Mouse (Mus musculus) limb, embryonic 14.5 days (tissue): ENCODE measurements around the gene Pdcd4. TPM values are rescaled to one million over a fixed set of nuclear protein-coding genes. Genes with fewer than 3 reads are reported as not detected.
"Not testable (repeated sequence)": the region's sequence is repeated elsewhere in the genome, so short reads cannot be mapped to it uniquely, and the experiment has no call there.

Source experiments
- ATAC-seq: fragments of 200-750 bp; cut with Nextera tagmentation; 2 replicates; pipeline ENCODE4 v1.8.0; 2017; ENCODE audit warnings: low read depth, moderate number of reproducible peaks, moderate TSS enrichment; ENCODE audit not compliant: low FRiP score
- DNase-seq: peaks from one replicate; pipeline ENCODE4 v3.0.0-alpha.2; 2015; ENCODE audit warnings: low spot score
- H3K27ac ChIP-seq: fragments of 300-500 bp; sonication (generic); replicated peaks from 2 replicates; pipeline ENCODE4 v1.5.1; 2014; ENCODE audit warnings: low read depth, mild to moderate bottlenecking, low read length, moderate library complexity, mixed read lengths
- H3K27me3 ChIP-seq: fragments of 300-500 bp; sonication (generic); 2 replicates; pipeline ENCODE4 v1.6.1; 2014; ENCODE audit warnings: low read length, mixed read lengths; ENCODE audit not compliant: control insufficient read depth, insufficient read depth
- H3K36me3 ChIP-seq: fragments of 300-500 bp; sonication (generic); 2 replicates; pipeline ENCODE4 v1.6.1; 2014; ENCODE audit warnings: mild to moderate bottlenecking, low read length, moderate library complexity, mixed read lengths; ENCODE audit not compliant: control insufficient read depth, insufficient read depth
- H3K4me1 ChIP-seq: fragments of 300-500 bp; sonication (generic); 2 replicates; pipeline ENCODE4 v1.6.1; 2014; ENCODE audit warnings: antibody characterized with exemption, low read length, mixed read lengths; ENCODE audit not compliant: control insufficient read depth, insufficient read depth
- H3K4me2 ChIP-seq: fragments of 300-500 bp; sonication (generic); replicated peaks from 2 replicates; pipeline ENCODE4 v1.6.1; 2014; ENCODE audit warnings: low read depth, mild to moderate bottlenecking, low read length, moderate library complexity; ENCODE audit not compliant: severe bottlenecking
- H3K4me3 ChIP-seq: fragments of 300-500 bp; sonication (generic); replicated peaks from 2 replicates; pipeline ENCODE4 v1.5.1; 2014; ENCODE audit warnings: low read length
- H3K9ac ChIP-seq: fragments of 300-500 bp; sonication (generic); 2 replicates; pipeline ENCODE4 v1.6.1; 2014; ENCODE audit warnings: mild to moderate bottlenecking, low read depth, low read length, moderate library complexity; ENCODE audit not compliant: severe bottlenecking
- H3K9me3 ChIP-seq: fragments of 300-500 bp; sonication (generic); 2 replicates; pipeline ENCODE4 v1.6.1; 2016; ENCODE audit warnings: low read length; ENCODE audit not compliant: control insufficient read depth
- POLR2A ChIP-seq: fragments of 200-500 bp; IDR thresholded peaks from 2 replicates; pipeline ENCODE4 v1.8.0; 2012; ENCODE audit warnings: inconsistent platforms, mild to moderate bottlenecking, moderate library complexity, borderline replicate concordance; ENCODE audit not compliant: insufficient read depth, insufficient read length; ENCODE audit errors: extremely low read depth
- WGBS: fragments of 180-500 bp; shearing (Covaris S2); extraction: QIAGEN DNeasy Blood & Tissue Kit; methylation state at CpG from one replicate; pipeline ENCODE4 v1.1.7; 2014; 5-methylcytosine and 5-hydroxymethylcytosine counted together
- polyA plus RNA-seq, 2 experiments: library from polyadenylated mRNA; depleted of rRNA in 1 of 2; stranded (reverse) in 1 of 2; unstranded in 1 of 2; fragments of >200 nt; fragmentation: Nextera tagmentation in 1 of 2; extraction: Ambion mirVana in 1 of 2; gene quantifications; 2 replicates each; pipeline versions ENCODE4 v1.2.1 to v1.2.3; 2012 to 2014

Gene Pdcd4
- polyA plus RNA-seq, 2 experiments = 43.3 to 96.4 TPM

GRCm38 (mm10) chr19:53945171-53946042 is 53.4 kb downstream of the Pdcd4 start:
- Histone ChIP-seq H3K4me2 (peak overlapping the region; percentile 70), H3K4me1 (peaks cover 8% of the 10 kb centered on the region), H3K27me3 (no peaks in the 10 kb centered on the region), H3K9ac (peak overlapping the region; percentile 91), H3K9me3 (no peaks in the 10 kb centered on the region), H3K36me3 (no peaks in the 10 kb centered on the region; the same call in 1 of the 2 replicates), H3K27ac (peak overlapping the region; percentile 95), H3K4me3 (peak overlapping the region; percentile 96)
- no peak for TF ChIP-seq POLR2A
- peak; percentile 57 for DNase-seq
- peak; percentile 7 for ATAC-seq
- WGBS = 2% methylated on average over 25 of the region's 69 CpGs

GRCm38 (mm10) chr19:53957513-53957912 is 65.5 kb downstream of the Pdcd4 start:
- Histone ChIP-seq H3K9ac (no peak overlapping the region), H3K27ac (no peak overlapping the region), H3K4me2 (no peak overlapping the region), H3K36me3 (no peaks in the 10 kb centered on the region), H3K4me3 (no peak overlapping the region), H3K9me3 (no peaks in the 10 kb centered on the region), H3K27me3 (no peaks in the 10 kb centered on the region), H3K4me1 (peaks cover 10% of the 10 kb centered on the region)
- ATAC-seq (no peak), DNase-seq (no peak)
- TF ChIP-seq POLR2A = no peak
- 91% methylated on average over 2 of the region's 2 CpGs for WGBS

GRCm38 (mm10) chr19:53962511-53962910 is 70.5 kb downstream of the Pdcd4 start:
- H3K4me2 ChIP-seq = no peak overlapping the region
- 87% methylated on average over 4 of the region's 4 CpGs for WGBS
- H3K9ac ChIP-seq = no peak overlapping the region
- no peak for DNase-seq
- no peak for ATAC-seq
- no peaks in the 10 kb centered on the region for H3K27me3 ChIP-seq
- no peak for TF ChIP-seq POLR2A
- no peak overlapping the region for H3K4me3 ChIP-seq
- H3K4me1 ChIP-seq = no peaks in the 10 kb centered on the region
- no peak overlapping the region for H3K27ac ChIP-seq
- no peaks in the 10 kb centered on the region for H3K36me3 ChIP-seq
- no peaks in the 10 kb centered on the region for H3K9me3 ChIP-seq

GRCm38 (mm10) chr19:53964347-53964746 is 72.3 kb downstream of the Pdcd4 start:
- not testable (repeated sequence) for ATAC-seq, H3K9ac ChIP-seq, H3K4me3 ChIP-seq, H3K27ac ChIP-seq, H3K9me3 ChIP-seq, DNase-seq, H3K4me2 ChIP-seq, H3K27me3 ChIP-seq, H3K36me3 ChIP-seq, H3K4me1 ChIP-seq
- 93% methylated on average over 3 of the region's 3 CpGs for WGBS

GRCm38 (mm10) chr19:53964910-53965633 is 73.0 kb downstream of the Pdcd4 start:
- no peak overlapping the region for H3K4me3 ChIP-seq
- TF ChIP-seq POLR2A = no peak
- H3K27me3 ChIP-seq = no peaks in the 10 kb centered on the region
- H3K27ac ChIP-seq = no peak overlapping the region
- H3K4me2 ChIP-seq = no peak overlapping the region
- no peak overlapping the region for H3K9ac ChIP-seq
- no peaks in the 10 kb centered on the region for H3K36me3 ChIP-seq
- ATAC-seq = no peak
- 90% methylated on average over 10 of the region's 10 CpGs for WGBS
- no peak for DNase-seq
- H3K4me1 ChIP-seq = no peaks in the 10 kb centered on the region
- H3K9me3 ChIP-seq = no peaks in the 10 kb centered on the region
